Comparison of ENCODE assay signal across 18 mouse cellular contexts in genomic region chr11:101470206-101470605, GRCm38 (mm10). TPM values are rescaled to one million over a fixed set of nuclear protein-coding genes. Genes with fewer than 3 reads are reported as not detected.
DNase-seq lines count a peak whose midpoint lies in the region; ATAC-seq and TF ChIP-seq lines count a peak whose summit lies in the region.
"Had no signal": no experiment of that assay in that cellular context is flagged by ENCODE, and none has a peak within 500 bp of the region (broad histone marks: within the 10 kb centered on the region; RNA-seq: fewer than 3 reads in every experiment).

No protein-coding gene starts in this region.

- H3K27ac ChIP-seq in heart, embryonic 11.5 days (ENCODE audit: low read depth, low read length), result peak overlapping the region; percentile 2; the same call in 1 of the 2 replicates
- peak overlapping the region; percentile 74 for H3K27ac ChIP-seq in hindbrain, embryonic 12.5 days
- H3K27ac ChIP-seq in neural tube, embryonic 12.5 days, result no peak overlapping the region
- H3K27ac ChIP-seq in liver, postnatal 0 days (ENCODE audit: low read depth), result no peak overlapping the region
- H3K27ac ChIP-seq in stomach, postnatal 0 days (replicated peaks), result no peak overlapping the region
- H3K27ac ChIP-seq: liver, embryonic 14.5 days; stomach, embryonic 15.5 days had no signal

- no peaks in the 10 kb centered on the region for H3K27me3 ChIP-seq in heart, embryonic 11.5 days (ENCODE audit: control insufficient read depth, insufficient read depth, low read length)
- H3K27me3 ChIP-seq in hindbrain, embryonic 12.5 days, result no peaks in the 10 kb centered on the region
- H3K27me3 ChIP-seq in neural tube, embryonic 12.5 days (replicated peaks), result no peaks in the 10 kb centered on the region
- peaks cover 9% of the 10 kb centered on the region; the same call in 1 of the 2 replicates for H3K27me3 ChIP-seq in liver, postnatal 0 days (ENCODE audit: insufficient read depth, low read length)
- no peaks in the 10 kb centered on the region for H3K27me3 ChIP-seq in stomach, postnatal 0 days (ENCODE audit: control insufficient read depth, insufficient read depth, low read length)
- H3K27me3 ChIP-seq: stomach, embryonic 15.5 days had no signal

- intact Hi-C loops in heart, postnatal 14 days (cut with DNase I), result no loop called here

- no peaks in the 10 kb centered on the region for H3K9me3 ChIP-seq in heart, embryonic 11.5 days (replicated peaks; ENCODE audit: control insufficient read depth, low read length)
- H3K9me3 ChIP-seq in hindbrain, embryonic 12.5 days (replicated peaks), result no peaks in the 10 kb centered on the region
- H3K9me3 ChIP-seq in neural tube, embryonic 12.5 days, result no peaks in the 10 kb centered on the region
- no peaks in the 10 kb centered on the region for H3K9me3 ChIP-seq in liver, postnatal 0 days (ENCODE audit: low read length)
- no peaks in the 10 kb centered on the region for H3K9me3 ChIP-seq in stomach, postnatal 0 days (ENCODE audit: control insufficient read depth, low read length)
- H3K9me3 ChIP-seq: stomach, embryonic 15.5 days had no signal

- no peak for TF ChIP-seq EP300 in liver, postnatal 0 days (IDR thresholded peaks at IDR 0.05; ENCODE audit: low read depth)
- TF ChIP-seq EP300 in stomach, postnatal 0 days (optimal IDR thresholded peaks at IDR 0.05), result no peak

- no peak overlapping the region for H3K4me3 ChIP-seq in heart, embryonic 11.5 days (ENCODE audit: low read depth, low read length)
- H3K4me3 ChIP-seq in hindbrain, embryonic 12.5 days, result peak overlapping the region; percentile 22
- no peak overlapping the region for H3K4me3 ChIP-seq in neural tube, embryonic 12.5 days
- H3K4me3 ChIP-seq in liver, postnatal 0 days (ENCODE audit: low read depth, low read length), result no peak overlapping the region
- no peak overlapping the region for H3K4me3 ChIP-seq in stomach, postnatal 0 days (ENCODE audit: low read depth, low read length)
- H3K4me3 ChIP-seq: stomach, embryonic 15.5 days had no signal

- H3K36me3 ChIP-seq in heart, embryonic 11.5 days (ENCODE audit: control insufficient read depth, insufficient read depth, low read length), result no peaks in the 10 kb centered on the region
- H3K36me3 ChIP-seq in hindbrain, embryonic 12.5 days, result peaks cover 11% of the 10 kb centered on the region; the same call in 1 of the 2 replicates
- peaks cover 13% of the 10 kb centered on the region; the same call in 1 of the 2 replicates for H3K36me3 ChIP-seq in neural tube, embryonic 12.5 days
- no peaks in the 10 kb centered on the region for H3K36me3 ChIP-seq in liver, postnatal 0 days (replicated peaks; ENCODE audit: insufficient read depth, low read length)
- H3K36me3 ChIP-seq in stomach, postnatal 0 days (ENCODE audit: control insufficient read depth, insufficient read depth, low read length), result no peaks in the 10 kb centered on the region
- H3K36me3 ChIP-seq: stomach, embryonic 15.5 days had no signal

- H3K4me1 ChIP-seq in heart, embryonic 11.5 days (ENCODE audit: control insufficient read depth, insufficient read depth, low read length), result peaks cover 24% of the 10 kb centered on the region
- peaks cover 60% of the 10 kb centered on the region for H3K4me1 ChIP-seq in hindbrain, embryonic 12.5 days
- H3K4me1 ChIP-seq in neural tube, embryonic 12.5 days, result peaks cover 45% of the 10 kb centered on the region
- H3K4me1 ChIP-seq in liver, postnatal 0 days (ENCODE audit: insufficient read depth), result peaks cover 13% of the 10 kb centered on the region
- H3K4me1 ChIP-seq in stomach, postnatal 0 days (replicated peaks; ENCODE audit: control insufficient read depth, insufficient read depth), result no peaks in the 10 kb centered on the region; the same call in 1 of the 2 replicates

- no peak for TF ChIP-seq CTCF in liver, postnatal 0 days (IDR thresholded peaks at IDR 0.05; ENCODE audit: low read depth)
- no peak for TF ChIP-seq CTCF in stomach, postnatal 0 days (IDR thresholded peaks at IDR 0.05; ENCODE audit: low read depth)

- peak overlapping the region; percentile 29; the same call in 1 of the 2 replicates for H3K4me2 ChIP-seq in heart, embryonic 11.5 days
- H3K4me2 ChIP-seq in hindbrain, embryonic 12.5 days (replicated peaks), result peak overlapping the region; percentile 47
- peak overlapping the region; percentile 51 for H3K4me2 ChIP-seq in neural tube, embryonic 12.5 days (replicated peaks)
- no peak overlapping the region for H3K4me2 ChIP-seq in liver, postnatal 0 days (ENCODE audit: low read depth, low read length)
- no peak overlapping the region for H3K4me2 ChIP-seq in stomach, postnatal 0 days (replicated peaks; ENCODE audit: low read depth)
- H3K4me2 ChIP-seq: stomach, embryonic 15.5 days had no signal

- ATAC-seq in heart, embryonic 11.5 days (replicated peaks; ENCODE audit: insufficient number of reproducible peaks, low FRiP score, low TSS enrichment), result no peak
- no peak for ATAC-seq in hindbrain, embryonic 12.5 days (ENCODE audit: low FRiP score)
- no peak for ATAC-seq in neural tube, embryonic 12.5 days (ENCODE audit: low FRiP score, low read depth)
- ATAC-seq in liver, postnatal 0 days, result no peak
- no peak for ATAC-seq in stomach, postnatal 0 days (ENCODE audit: low FRiP score, low TSS enrichment)
- no peak for ATAC-seq in frontal cortex, adult (ENCODE audit: low TSS enrichment)
- ATAC-seq: intestine, embryonic 16.5 days had no signal

- no peak for DNase-seq in heart, postnatal 14 days
- DNase-seq in adipocyte (ENCODE audit: low spot score), result peak; percentile 37
- DNase-seq in liver, postnatal 0 days, result no peak
- DNase-seq in stomach, postnatal 0 days (ENCODE audit: low spot score), result no peak
- DNase-seq: adrenal gland, postnatal 10 days; cerebellum, postnatal 10 days; gastrocnemius, postnatal 25 days; kidney, postnatal 14 days; layer of hippocampus, postnatal 36 days; lung, postnatal 14 days; thymus, postnatal 25 days had no signal

- peak overlapping the region; percentile 46; the same call in 1 of the 2 replicates for H3K9ac ChIP-seq in heart, embryonic 11.5 days (ENCODE audit: low read depth, low read length)
- H3K9ac ChIP-seq in hindbrain, embryonic 12.5 days, result peak overlapping the region; percentile 51
- H3K9ac ChIP-seq in neural tube, embryonic 12.5 days, result no peak overlapping the region
- no peak overlapping the region for H3K9ac ChIP-seq in liver, postnatal 0 days (replicated peaks)
- no peak overlapping the region for H3K9ac ChIP-seq in stomach, postnatal 0 days (ENCODE audit: low read length)
- H3K9ac ChIP-seq: liver, embryonic 14.5 days; stomach, embryonic 15.5 days had no signal

- WGBS in heart, embryonic 11.5 days (ENCODE audit: insufficient replicate concordance), result 22% methylated on average over 7 of the region's 7 CpGs
- WGBS in hindbrain, embryonic 12.5 days, result 17% methylated on average over 7 of the region's 7 CpGs
- 22% methylated on average over 7 of the region's 7 CpGs for WGBS in neural tube, embryonic 12.5 days
- 73% methylated on average over 7 of the region's 7 CpGs for WGBS in liver, postnatal 0 days (ENCODE audit: insufficient replicate concordance)
- 43% methylated on average over 7 of the region's 7 CpGs for WGBS in stomach, postnatal 0 days

RNA-seq across cellular contexts. Expression of gene Vat1, which starts 4.2 kb away (rescaled TPM):
- polyA plus RNA-seq in heart, embryonic 11.5 days (2014; fragmentation: Nextera tagmentation; extraction: Ambion mirVana), result 26.5 and 31.7 TPM in 2 replicates
- total RNA-seq in heart, postnatal 14 days (2021), result 10 to 100 TPM; 31.8 to 33.0 TPM
- polyA plus RNA-seq in hindbrain, embryonic 12.5 days (2016; fragmentation: Nextera tagmentation; extraction: Ambion mirVana), result 94.8 and 95.7 TPM in 2 replicates
- 71.6 and 75.1 TPM in 2 replicates for polyA plus RNA-seq in neural tube, embryonic 12.5 days (2016; fragmentation: Nextera tagmentation; extraction: Ambion mirVana)
- 8.3 and 8.4 TPM in 2 replicates for polyA plus RNA-seq in liver, postnatal 0 days (2015; fragmentation: Nextera tagmentation; extraction: Ambion mirVana)
- polyA plus RNA-seq in stomach, postnatal 0 days (2015; fragmentation: Nextera tagmentation; extraction: Ambion mirVana), result 63.4 and 71.1 TPM in 2 replicates

RNA-seq across cellular contexts. Expression of gene Rnd2, which starts 5.4 kb away (rescaled TPM):
- 17.5 and 22.3 TPM in 2 replicates for polyA plus RNA-seq in heart, embryonic 11.5 days (2014; fragmentation: Nextera tagmentation; extraction: Ambion mirVana)
- total RNA-seq in heart, postnatal 14 days (2021), result 1 to 10 TPM; 5.9 to 6.7 TPM
- polyA plus RNA-seq in hindbrain, embryonic 12.5 days (2016; fragmentation: Nextera tagmentation; extraction: Ambion mirVana), result 112 and 121 TPM in 2 replicates
- 84.0 and 99.7 TPM in 2 replicates for polyA plus RNA-seq in neural tube, embryonic 12.5 days (2016; fragmentation: Nextera tagmentation; extraction: Ambion mirVana)
- polyA plus RNA-seq in liver, postnatal 0 days (2015; fragmentation: Nextera tagmentation; extraction: Ambion mirVana), result 1.9 and 2.0 TPM in 2 replicates
- polyA plus RNA-seq in stomach, postnatal 0 days (2015; fragmentation: Nextera tagmentation; extraction: Ambion mirVana), result 15.3 and 16.1 TPM in 2 replicates

RNA-seq across cellular contexts. Expression of gene Ifi35, which starts 22.0 kb away (rescaled TPM):
- polyA plus RNA-seq in heart, embryonic 11.5 days (2014; fragmentation: Nextera tagmentation; extraction: Ambion mirVana), result 10.2 and 11.8 TPM in 2 replicates
- 10 to 100 TPM; 12.2 TPM for total RNA-seq in heart, postnatal 14 days (2021)
- polyA plus RNA-seq in hindbrain, embryonic 12.5 days (2016; fragmentation: Nextera tagmentation; extraction: Ambion mirVana), result 4.2 and 5.7 TPM in 2 replicates
- polyA plus RNA-seq in neural tube, embryonic 12.5 days (2016; fragmentation: Nextera tagmentation; extraction: Ambion mirVana), result 3.4 and 4.3 TPM in 2 replicates
- 27.2 and 28.2 TPM in 2 replicates for polyA plus RNA-seq in liver, postnatal 0 days (2015; fragmentation: Nextera tagmentation; extraction: Ambion mirVana)
- 37.4 and 37.5 TPM in 2 replicates for polyA plus RNA-seq in stomach, postnatal 0 days (2015; fragmentation: Nextera tagmentation; extraction: Ambion mirVana)

RNA-seq across cellular contexts. Expression of gene Rpl27, which starts 28.1 kb away (rescaled TPM):
- polyA plus RNA-seq in heart, embryonic 11.5 days (2014; fragmentation: Nextera tagmentation; extraction: Ambion mirVana), result 286 and 315 TPM in 2 replicates
- 10 to 100 TPM; 49.7 to 52.9 TPM for total RNA-seq in heart, postnatal 14 days (2021)
- polyA plus RNA-seq in hindbrain, embryonic 12.5 days (2016; fragmentation: Nextera tagmentation; extraction: Ambion mirVana), result 320 and 344 TPM in 2 replicates
- 327 and 346 TPM in 2 replicates for polyA plus RNA-seq in neural tube, embryonic 12.5 days (2016; fragmentation: Nextera tagmentation; extraction: Ambion mirVana)
- polyA plus RNA-seq in liver, postnatal 0 days (2015; fragmentation: Nextera tagmentation; extraction: Ambion mirVana), result 205 and 213 TPM in 2 replicates
- 317 and 371 TPM in 2 replicates for polyA plus RNA-seq in stomach, postnatal 0 days (2015; fragmentation: Nextera tagmentation; extraction: Ambion mirVana)

RNA-seq across cellular contexts. Expression of gene Ptges3l, which starts 45.1 kb away (rescaled TPM):
- 75.3 and 82.6 TPM in 2 replicates for polyA plus RNA-seq in heart, embryonic 11.5 days (2014; fragmentation: Nextera tagmentation; extraction: Ambion mirVana)
- 10 to 100 TPM; 60.2 to 61.2 TPM for total RNA-seq in heart, postnatal 14 days (2021)
- polyA plus RNA-seq in hindbrain, embryonic 12.5 days (2016; fragmentation: Nextera tagmentation; extraction: Ambion mirVana), result 3.0 and 5.9 TPM in 2 replicates
- 3.2 and 4.4 TPM in 2 replicates for polyA plus RNA-seq in neural tube, embryonic 12.5 days (2016; fragmentation: Nextera tagmentation; extraction: Ambion mirVana)
- 0.65 and 1.0 TPM in 2 replicates for polyA plus RNA-seq in liver, postnatal 0 days (2015; fragmentation: Nextera tagmentation; extraction: Ambion mirVana)
- 11.1 and 13.4 TPM in 2 replicates for polyA plus RNA-seq in stomach, postnatal 0 days (2015; fragmentation: Nextera tagmentation; extraction: Ambion mirVana)

Comparison
In these comparisons a context has a peak if more than half of its experiments do, and no peak if none do; other contexts are left out.
1. H3K27ac ChIP-seq: peak in heart, embryonic 11.5 days (single experiment) and hindbrain, embryonic 12.5 days (single experiment); none in neural tube, embryonic 12.5 days (single experiment), liver, postnatal 0 days (single experiment) and stomach, postnatal 0 days (single experiment).
2. H3K4me2 ChIP-seq: peak in heart, embryonic 11.5 days (single experiment), hindbrain, embryonic 12.5 days (single experiment) and neural tube, embryonic 12.5 days (single experiment); none in liver, postnatal 0 days (single experiment) and stomach, postnatal 0 days (single experiment).
3. H3K9ac ChIP-seq: peak in heart, embryonic 11.5 days (single experiment) and hindbrain, embryonic 12.5 days (single experiment); none in neural tube, embryonic 12.5 days (single experiment), liver, postnatal 0 days (single experiment) and stomach, postnatal 0 days (single experiment).